Mouse (Mus musculus): ENCODE data around the gene Pak7.

DNA sequence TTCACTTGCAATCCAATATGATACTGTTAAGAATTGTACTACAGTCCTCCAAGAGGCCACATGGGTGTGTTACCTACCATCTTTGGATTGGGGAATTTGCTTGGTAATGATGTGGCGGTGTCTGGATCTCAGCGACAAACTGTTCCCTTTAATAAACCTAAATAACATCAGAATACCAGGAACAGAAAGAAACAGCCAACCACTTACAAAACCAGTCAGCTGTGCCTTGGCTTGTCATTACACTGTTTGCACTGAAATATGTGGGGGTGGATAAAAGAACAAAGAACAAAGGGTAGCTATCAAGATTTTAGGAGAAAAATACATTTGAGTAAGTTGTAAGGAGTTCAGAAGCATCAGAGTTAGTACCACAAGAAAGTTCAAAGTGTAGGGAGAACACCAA lies 269.8 kb downstream of the Pak7 start:
- TF ChIP-seq MYOD1 (IDR thresholded peaks at IDR 0.05; ENCODE audit: control insufficient read depth, insufficient read length, low read depth) (no peak), CTCF (IDR thresholded peaks at IDR 0.05; ENCODE audit: control insufficient read depth, insufficient read depth, insufficient read length) (no peak), USF1 (IDR thresholded peaks at IDR 0.05; ENCODE audit: low read depth) (no peak), MYOG (IDR thresholded peaks at IDR 0.05; ENCODE audit: control insufficient read depth, extremely low read depth, insufficient read length) (no peak), CEBPB (IDR thresholded peaks at IDR 0.05; ENCODE audit: low read depth) (no peak)
